Comparison of ENCODE assay signal across 21 mouse cellular contexts in genomic region chr2:123323769-123324168, GRCm38 (mm10).
A peak's percentile ranks its signal among the peaks of the same experiment; 100 is the strongest.
DNase-seq lines count a peak whose midpoint lies in the region; ATAC-seq and TF ChIP-seq lines count a peak whose summit lies in the region.
"Had no signal": no experiment of that assay in that cellular context is flagged by ENCODE, and none has a peak within 500 bp of the region (broad histone marks: within the 10 kb centered on the region; RNA-seq: fewer than 3 reads in every experiment).

No protein-coding gene starts in this region.

- H3K36me3 ChIP-seq in hindbrain, postnatal 0 days (ENCODE audit: insufficient read depth, low read length), result no peaks in the 10 kb centered on the region
- H3K36me3 ChIP-seq: intestine, embryonic 15.5 days; limb, embryonic 15.5 days; liver, embryonic 15.5 days had no signal

- no peak for TF ChIP-seq CTCF in olfactory bulb, adult 2 months (IDR thresholded peaks at IDR 0.05; ENCODE audit: insufficient read depth, low read depth, low read length)
- TF ChIP-seq CTCF in hindbrain, postnatal 0 days (IDR thresholded peaks at IDR 0.05; ENCODE audit: low read depth), result no peak

- intact Hi-C loops in left cerebral cortex, postnatal 4 days (cut with DNase I), result no loop called here

- H3K9me3 ChIP-seq in hindbrain, postnatal 0 days (ENCODE audit: low read length), result no peaks in the 10 kb centered on the region
- H3K9me3 ChIP-seq: intestine, embryonic 15.5 days; limb, embryonic 15.5 days; liver, embryonic 15.5 days had no signal

- TF ChIP-seq POLR2A in olfactory bulb, adult 2 months (IDR thresholded peaks at IDR 0.05; ENCODE audit: insufficient read depth, low read depth, low read length), result no peak

- no peaks in the 10 kb centered on the region for H3K4me1 ChIP-seq in olfactory bulb, adult 2 months (ENCODE audit: control insufficient read depth, insufficient read depth, low read length)
- H3K4me1 ChIP-seq in hindbrain, postnatal 0 days (ENCODE audit: insufficient read depth, low read length), result no peaks in the 10 kb centered on the region; the same call in 1 of the 2 replicates
- H3K4me1 ChIP-seq: intestine, embryonic 15.5 days; limb, embryonic 15.5 days; liver, embryonic 15.5 days had no signal

- H3K27ac ChIP-seq in olfactory bulb, adult 2 months (ENCODE audit: insufficient read depth, low read depth, low read length), result peak overlapping the region; percentile 54
- no peak overlapping the region; the same call in 1 of the 2 replicates for H3K27ac ChIP-seq in hindbrain, postnatal 0 days
- H3K27ac ChIP-seq: hindbrain, embryonic 14.5 days; intestine, embryonic 15.5 days; limb, embryonic 15.5 days; liver, embryonic 15.5 days had no signal

- H3K9ac ChIP-seq in hindbrain, postnatal 0 days (replicated peaks; ENCODE audit: low read length), result no peak overlapping the region
- H3K9ac ChIP-seq: hindbrain, embryonic 14.5 days; intestine, embryonic 15.5 days; limb, embryonic 15.5 days; liver, embryonic 15.5 days had no signal

- H3K27me3 ChIP-seq in hindbrain, postnatal 0 days (ENCODE audit: insufficient read depth, low read length), result no peaks in the 10 kb centered on the region
- H3K27me3 ChIP-seq: intestine, embryonic 15.5 days; limb, embryonic 15.5 days; liver, embryonic 15.5 days had no signal

- DNase-seq in frontal cortex, postnatal 14 days (ENCODE audit: low spot score in 2 of 2), result no peak
- peak; percentile 12 to 32 for DNase-seq in left cerebral cortex, adult 9 months (ENCODE audit: low spot score in 2 of 2)
- no peak for DNase-seq in left cerebral cortex, postnatal 4 days
- DNase-seq in right cerebral cortex, adult 18-20 months, result peak; percentile 15
- no peak for DNase-seq in right cerebral cortex, postnatal 4 days
- DNase-seq in hindbrain, postnatal 0 days (ENCODE audit: low spot score), result no peak
- DNase-seq: adrenal gland, postnatal 25 days; B cell, adult 2 months; cerebellum, adult 2 months; gastrocnemius, postnatal 14 days; heart, postnatal 14 days; kidney, adult 9 months; kidney, postnatal 25 days; thymus, postnatal 36 days had no signal

- 24% methylated on average over 3 of the region's 3 CpGs for WGBS in olfactory bulb, adult 2 months
- WGBS in hindbrain, postnatal 0 days, result 77% methylated on average over 3 of the region's 3 CpGs

- no peak overlapping the region for H3K4me2 ChIP-seq in hindbrain, postnatal 0 days (ENCODE audit: low read depth, low read length)
- H3K4me2 ChIP-seq: hindbrain, embryonic 14.5 days; intestine, embryonic 15.5 days; limb, embryonic 15.5 days; liver, embryonic 15.5 days had no signal

- ATAC-seq in frontal cortex, adult (ENCODE audit: low TSS enrichment), result peak; percentile 93
- ATAC-seq in hindbrain, postnatal 0 days, result no peak
- ATAC-seq: intestine, embryonic 15.5 days; lung, postnatal 0 days had no signal

- H3K4me3 ChIP-seq in olfactory bulb, adult 2 months (ENCODE audit: insufficient read depth, low read depth, low read length), result no peak overlapping the region
- no peak overlapping the region for H3K4me3 ChIP-seq in hindbrain, postnatal 0 days (ENCODE audit: low read length)
- H3K4me3 ChIP-seq: intestine, embryonic 15.5 days; limb, embryonic 15.5 days; liver, embryonic 15.5 days had no signal

Comparison
In these comparisons a context has a peak if more than half of its experiments do, and no peak if none do; other contexts are left out.
1. DNase-seq: peak in left cerebral cortex, adult 9 months (2 of 2) and right cerebral cortex, adult 18-20 months (single experiment); none in frontal cortex, postnatal 14 days (0 of 2), left cerebral cortex, postnatal 4 days (single experiment), right cerebral cortex, postnatal 4 days (single experiment) and hindbrain, postnatal 0 days (single experiment).